Mouse (Mus musculus): ENCODE measurements around the gene Ppp1r13b.

DNA sequence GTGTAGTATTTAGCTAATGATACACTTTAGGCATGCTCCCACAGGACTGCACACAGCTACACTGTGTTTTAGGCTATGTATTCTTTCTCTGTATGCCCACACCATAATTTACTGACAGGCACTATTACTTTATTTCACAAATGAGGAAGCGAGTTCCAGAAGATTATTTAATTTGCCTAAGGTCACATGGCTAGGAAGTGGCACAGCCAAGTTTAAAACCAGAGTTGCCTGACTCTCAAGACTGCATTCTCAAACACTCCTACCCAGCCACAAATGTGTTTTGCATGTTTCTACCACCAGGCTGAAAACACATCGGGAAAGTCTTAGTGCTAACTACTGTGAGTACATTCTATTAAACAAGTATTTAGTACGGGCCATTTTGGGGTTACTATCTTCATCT, 18.7 kb downstream of the Ppp1r13b start:
- no peak for TF ChIP-seq CTCF (conservative IDR thresholded peaks at IDR 0.05 in 1 of 2, IDR thresholded peaks at IDR 0.05 in 1 of 2; ENCODE audit: low read depth in 2 of 2, low read length in 2 of 2)
- TF ChIP-seq POLR2A (IDR thresholded peaks at IDR 0.05; ENCODE audit: low read depth, low read length) = no peak
- no peak for TF ChIP-seq ZMIZ1 (IDR thresholded peaks at IDR 0.05; ENCODE audit: low read depth, low read length)
- no peak for TF ChIP-seq EP300 (IDR thresholded peaks at IDR 0.05; ENCODE audit: low read length)
- TF ChIP-seq ETS1 (conservative IDR thresholded peaks at IDR 0.05; ENCODE audit: low read depth, low read length) = no peak

Data from CH12.LX (cell line).